Mouse (Mus musculus): ENCODE measurements around the gene Ldb2.

Gene Ldb2

DNA sequence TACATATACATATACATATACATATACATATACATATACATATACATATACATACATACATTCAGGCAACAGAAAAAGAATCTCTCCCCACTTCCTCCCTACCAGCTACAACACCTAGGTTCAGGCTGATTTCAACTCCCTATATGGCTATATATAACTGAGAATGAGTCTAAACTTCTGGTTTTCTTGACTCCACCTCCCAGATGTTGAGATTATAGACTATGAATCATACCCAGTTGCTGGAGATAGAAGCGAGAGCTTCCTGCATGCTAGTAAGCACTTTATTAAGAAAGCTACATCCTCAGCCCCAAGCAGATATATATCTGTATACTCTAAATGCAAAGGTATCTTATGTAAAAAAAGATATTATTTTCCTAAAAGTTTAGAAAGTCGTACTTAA is 74.0 kb downstream of the Ldb2 start:
- DNase-seq (ENCODE audit: low read depth in 1 of 2, low spot score in 2 of 2) = no peak

GRCm38 (mm10) chr5:44719872-44720271 is 79.6 kb downstream of the Ldb2 start:
- DNase-seq (ENCODE audit: low read depth in 1 of 2, low spot score in 2 of 2) = no peak

- no peak for DNase-seq (ENCODE audit: low read depth in 1 of 2, low spot score in 2 of 2)
These were observed 85.0 kb downstream of the Ldb2 start for GRCm38 (mm10) chr5:44714508-44714907.

GRCm38 (mm10) chr5:44713181-44713789 is 86.2 kb downstream of the Ldb2 start:
- DNase-seq (ENCODE audit: low read depth in 1 of 2, low spot score in 2 of 2) = no peak

- DNase-seq (ENCODE audit: low read depth in 1 of 2, low spot score in 2 of 2) = no peak
These were observed 88.3 kb downstream of the Ldb2 start for GRCm38 (mm10) chr5:44711211-44711610.

DNA sequence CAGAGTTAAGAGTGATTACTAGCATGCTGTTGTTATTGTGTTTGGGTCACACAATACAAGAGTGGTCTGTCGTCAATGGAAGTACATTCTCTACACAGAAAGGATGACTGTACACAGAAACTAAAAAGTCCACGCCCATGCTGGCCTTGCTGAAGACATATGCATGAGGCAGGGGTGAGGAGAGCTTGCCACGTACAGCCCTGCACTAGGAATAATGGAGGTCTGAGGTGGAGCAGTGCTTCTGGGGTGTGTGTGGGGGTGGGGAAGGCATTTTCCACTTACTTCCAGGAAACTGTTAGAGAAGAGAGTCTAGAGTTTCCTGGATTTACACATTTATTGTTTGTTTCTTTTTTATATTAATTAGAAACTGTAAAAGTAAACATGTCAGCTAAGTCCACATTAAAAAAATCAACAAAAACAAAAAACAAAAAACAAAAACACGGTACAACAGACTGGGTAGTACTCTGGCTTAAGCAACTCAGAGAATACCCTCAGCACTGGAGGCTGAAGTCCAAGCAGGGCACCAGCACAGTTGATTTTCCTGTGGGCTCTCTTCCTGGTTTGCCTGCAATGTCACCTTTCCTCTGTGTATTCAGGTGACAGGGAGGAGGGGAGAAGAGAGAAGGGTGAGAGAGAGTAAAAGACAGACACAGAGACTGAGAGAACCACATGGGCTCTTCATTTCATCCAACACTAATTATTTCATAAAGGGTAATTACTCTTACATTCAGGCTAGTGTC is 89.2 kb downstream of the Ldb2 start:
- no peak for DNase-seq (ENCODE audit: low read depth in 1 of 2, low spot score in 2 of 2)

DNA sequence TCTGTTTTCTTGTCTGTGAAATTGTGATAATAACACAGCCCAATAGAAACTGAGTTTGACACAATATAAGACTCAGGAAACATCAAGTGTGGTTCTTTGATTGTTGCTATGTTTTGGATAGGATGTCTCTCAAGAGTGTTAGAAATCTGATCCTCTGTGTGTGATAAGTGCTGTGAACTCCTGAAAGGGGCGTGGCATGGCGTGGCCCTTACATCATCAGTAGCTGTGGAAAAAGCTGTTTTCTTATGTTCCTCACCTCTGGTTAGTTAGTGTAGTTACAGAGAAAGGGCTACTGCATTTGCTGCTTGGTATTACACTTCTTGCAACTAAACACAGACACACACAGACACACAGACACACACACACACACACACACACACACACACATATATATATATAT is 90.2 kb downstream of the Ldb2 start:
- DNase-seq (ENCODE audit: low read depth in 1 of 2, low spot score in 2 of 2) = no peak

DNA sequence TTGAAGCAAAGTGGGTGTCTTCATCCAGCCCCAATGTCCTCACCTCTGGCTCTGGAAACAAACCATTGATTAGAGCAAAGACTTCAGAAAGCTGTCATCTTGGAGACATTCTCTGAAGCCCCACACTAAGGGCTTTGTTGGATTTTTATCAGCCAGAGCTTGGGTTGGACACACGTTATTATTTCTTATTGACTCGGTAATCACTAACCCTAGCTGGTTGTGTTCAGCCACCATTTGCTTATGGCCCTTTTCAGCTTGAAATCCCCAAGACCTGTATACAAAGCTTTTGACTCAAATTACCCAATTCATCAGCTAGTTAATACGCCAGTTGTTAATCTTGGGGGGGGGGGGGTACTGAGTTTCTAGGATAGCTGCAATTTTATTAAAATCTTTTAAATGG is 91.5 kb downstream of the Ldb2 start:
- no peak for DNase-seq (ENCODE audit: low read depth in 1 of 2, low spot score in 2 of 2)

DNA sequence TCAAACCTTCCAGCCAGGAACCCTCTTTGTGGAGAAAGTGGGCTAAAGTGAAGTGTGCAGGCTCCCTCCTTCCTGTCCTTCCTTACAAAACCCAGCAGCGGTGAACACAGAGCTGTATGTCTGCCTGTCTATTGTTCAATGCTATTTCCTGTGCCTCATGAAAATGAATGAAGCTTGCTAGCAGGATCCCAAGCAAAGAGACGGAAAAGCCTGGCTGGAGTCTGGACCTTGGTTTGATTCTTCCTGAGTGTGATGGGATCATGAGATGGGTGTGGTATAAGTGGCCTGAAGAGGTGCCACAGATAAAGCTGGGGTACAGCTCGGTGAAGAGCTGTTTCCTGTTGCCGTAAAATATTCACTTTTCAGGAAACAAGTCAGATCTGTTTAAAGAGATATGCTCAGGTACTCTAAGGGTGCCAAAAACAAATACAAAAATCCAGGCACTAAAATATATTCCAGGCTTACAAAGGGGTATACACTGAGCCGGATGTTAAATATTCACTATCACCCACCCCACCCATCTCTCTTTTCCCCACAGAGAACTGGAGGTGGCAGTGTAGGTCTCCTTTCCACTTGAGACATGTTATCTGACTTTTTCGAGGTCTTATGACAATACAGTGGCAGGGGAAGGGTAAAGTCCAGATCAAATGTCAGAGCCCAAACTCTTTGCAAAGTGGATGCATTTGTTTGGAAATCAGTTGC is 92.3 kb downstream of the Ldb2 start:
- DNase-seq (ENCODE audit: low read depth in 1 of 2, low spot score in 2 of 2) = no peak

DNA sequence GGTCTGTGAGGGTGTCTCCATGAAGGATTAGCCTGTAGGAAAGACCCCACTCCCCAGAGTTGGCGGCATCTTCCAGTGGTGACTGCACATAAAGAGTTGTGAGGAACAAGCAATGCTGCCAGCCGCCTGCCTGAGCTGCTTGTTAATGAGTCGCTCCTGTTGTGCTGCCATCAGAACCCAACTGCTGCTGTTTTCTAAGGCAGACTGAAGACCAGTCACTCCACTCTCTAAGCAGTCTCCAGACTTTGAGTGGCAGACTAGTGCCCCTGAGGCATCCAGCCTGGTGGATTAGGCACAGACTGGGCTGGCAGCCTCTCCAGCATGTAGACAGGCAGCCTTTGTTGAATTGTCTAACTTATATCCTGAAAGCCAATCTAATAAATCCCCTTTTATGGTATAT is 101.5 kb downstream of the Ldb2 start:
- DNase-seq (ENCODE audit: low read depth in 1 of 2, low spot score in 2 of 2) = no peak

- DNase-seq (ENCODE audit: low read depth in 1 of 2, low spot score in 2 of 2) = no peak
These were observed 102.9 kb downstream of the Ldb2 start for GRCm38 (mm10) chr5:44696548-44696947.

DNA sequence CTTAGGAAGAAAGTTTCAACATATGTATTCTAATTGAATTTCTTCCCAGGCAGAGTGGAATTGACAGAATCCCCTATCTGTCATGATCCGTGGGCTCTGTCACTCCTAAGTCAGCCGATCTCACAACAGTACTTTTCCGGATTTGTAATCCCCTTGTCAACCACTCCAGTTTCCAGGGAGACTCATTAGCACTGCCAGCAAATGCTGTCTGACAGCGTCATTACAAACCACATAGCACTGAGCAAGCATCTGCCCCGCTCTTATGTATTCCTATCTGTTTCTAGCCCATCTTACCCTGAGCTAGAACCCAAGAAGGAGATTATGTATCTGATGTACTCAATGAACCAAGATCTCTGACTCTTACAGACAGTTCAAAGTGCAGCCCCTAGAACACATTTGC is 105.8 kb downstream of the Ldb2 start:
- DNase-seq (ENCODE audit: low read depth in 1 of 2, low spot score in 2 of 2) = no peak

- DNase-seq (ENCODE audit: low read depth in 1 of 2, low spot score in 2 of 2) = no peak
These were observed 113.1 kb downstream of the Ldb2 start for GRCm38 (mm10) chr5:44686344-44686743.

GRCm38 (mm10) chr5:44681054-44681638 is 118.3 kb downstream of the Ldb2 start:
- no peak for DNase-seq (ENCODE audit: low read depth in 1 of 2, low spot score in 2 of 2)

DNA sequence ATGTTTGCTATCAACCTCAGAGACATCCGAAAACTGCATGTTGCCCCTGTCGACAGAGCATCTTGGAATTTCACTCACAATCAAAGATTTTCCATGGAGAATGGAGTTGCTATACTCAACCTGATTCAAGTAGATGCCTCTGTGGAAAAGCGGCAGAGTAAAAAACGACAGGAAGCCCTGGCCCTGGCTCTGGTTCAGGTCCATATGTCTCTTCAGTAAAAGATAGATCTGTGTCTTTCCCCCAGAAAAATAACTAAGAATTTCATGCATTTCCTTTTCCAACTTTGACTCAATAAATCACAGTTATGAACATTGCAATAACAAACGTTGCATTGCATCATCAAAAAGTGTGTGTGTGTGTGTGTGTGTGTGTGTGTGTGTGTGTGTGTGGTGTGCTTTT is 121.7 kb downstream of the Ldb2 start:
- DNase-seq (ENCODE audit: low read depth in 1 of 2, low spot score in 2 of 2) = no peak

DNA sequence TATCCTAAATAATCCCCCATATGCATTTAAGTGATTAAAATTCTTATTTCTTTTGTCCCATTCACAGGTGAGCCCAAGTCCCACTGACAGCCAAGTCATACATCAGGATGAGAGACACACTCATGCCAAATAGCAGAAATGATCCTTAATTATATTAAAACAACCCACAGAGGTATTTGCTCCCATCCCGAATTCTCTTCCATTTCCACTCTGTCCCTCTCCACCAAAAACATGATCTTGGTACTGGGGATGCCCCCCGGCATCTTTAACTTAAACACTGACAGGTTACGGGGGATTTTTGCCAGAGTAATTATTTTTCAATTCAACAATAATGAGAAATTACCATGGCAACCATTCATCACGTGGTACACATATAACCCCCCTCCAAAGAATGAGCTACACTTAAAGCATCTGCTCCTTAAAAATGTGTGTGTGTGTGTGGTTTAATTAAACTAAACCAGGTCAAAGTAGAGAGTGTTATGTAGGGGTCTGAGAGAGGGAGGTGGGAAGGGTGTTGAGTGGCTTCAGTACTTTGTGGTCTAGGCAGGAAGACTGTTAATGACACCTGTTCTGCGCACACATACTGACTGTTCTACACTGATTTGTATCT is 123.2 kb downstream of the Ldb2 start:
- DNase-seq (ENCODE audit: low read depth in 1 of 2, low spot score in 2 of 2) = no peak

DNA sequence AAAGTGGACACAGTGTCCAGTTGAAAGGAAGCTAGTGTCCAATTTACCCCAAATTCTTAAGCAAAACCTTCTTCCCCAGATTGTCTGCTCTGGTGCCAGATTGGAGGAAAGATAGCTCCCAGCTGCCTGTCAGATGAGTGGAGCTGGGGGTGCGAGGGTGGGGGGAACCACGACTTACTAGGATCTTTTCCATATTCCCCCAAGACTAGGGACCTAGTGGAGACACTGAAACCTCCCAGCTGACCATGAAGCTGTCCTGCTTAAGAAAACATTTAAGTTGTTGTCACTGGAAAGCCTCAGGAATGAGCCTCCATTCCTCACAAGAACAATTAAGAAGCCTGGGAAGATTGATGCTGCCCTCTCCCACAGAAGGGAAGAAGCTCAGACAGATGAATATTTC is 129.1 kb downstream of the Ldb2 start:
- no peak for DNase-seq (ENCODE audit: low read depth in 1 of 2, low spot score in 2 of 2)

- no peak for DNase-seq (ENCODE audit: low read depth in 1 of 2, low spot score in 2 of 2)
These were observed 131.6 kb downstream of the Ldb2 start for GRCm38 (mm10) chr5:44667907-44668306.

GRCm38 (mm10) chr5:44667383-44667782 is 132.1 kb downstream of the Ldb2 start:
- no peak for DNase-seq (ENCODE audit: low read depth in 1 of 2, low spot score in 2 of 2)

- DNase-seq (ENCODE audit: low read depth in 1 of 2, low spot score in 2 of 2) = no peak
These were observed 139.8 kb downstream of the Ldb2 start for GRCm38 (mm10) chr5:44659651-44660050.

DNA sequence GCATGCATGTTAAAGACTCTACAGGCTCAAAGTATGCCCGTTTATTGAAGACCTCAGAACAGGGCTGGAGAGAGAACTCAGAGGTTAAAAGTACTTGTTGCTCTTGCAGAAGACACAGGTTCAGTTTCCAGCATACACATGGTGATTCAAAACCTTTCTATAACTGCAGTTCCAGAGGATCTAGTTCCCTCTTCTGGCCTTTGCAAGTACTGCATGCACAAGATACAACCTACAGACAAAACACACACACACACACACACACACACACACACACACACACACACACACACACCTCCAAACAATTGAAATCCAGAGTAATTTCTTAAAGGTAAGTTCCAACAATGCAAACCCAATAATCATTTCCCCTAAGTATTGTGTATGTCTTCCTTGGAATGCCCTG is 142.8 kb downstream of the Ldb2 start:
- DNase-seq (ENCODE audit: low read depth in 1 of 2, low spot score in 2 of 2) = no peak

DNA sequence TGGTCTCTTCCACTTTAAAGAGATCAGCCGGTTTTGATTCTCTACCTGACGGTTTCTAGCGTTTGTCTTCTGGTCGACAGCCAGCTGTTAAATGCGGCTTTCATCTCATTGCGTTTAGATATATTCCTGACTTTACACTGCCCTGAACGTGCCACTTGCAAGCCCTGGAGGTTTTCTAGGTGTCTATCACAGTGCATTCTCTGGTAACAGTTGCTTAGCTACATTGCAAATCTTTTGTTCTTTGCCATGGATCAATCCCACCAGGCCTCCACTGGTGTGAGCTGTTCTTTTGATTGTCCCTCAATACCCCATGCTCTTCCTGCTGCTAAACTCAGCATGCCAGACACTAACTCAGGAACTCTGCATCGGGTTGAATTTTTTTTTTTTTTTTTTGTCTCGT is 145.1 kb downstream of the Ldb2 start:
- DNase-seq (ENCODE audit: low read depth in 1 of 2, low spot score in 2 of 2) = no peak

All from monocyte, adult 2 months (primary cell).